Mouse (Mus musculus): ENCODE data around the gene Smok3c.

DNA sequence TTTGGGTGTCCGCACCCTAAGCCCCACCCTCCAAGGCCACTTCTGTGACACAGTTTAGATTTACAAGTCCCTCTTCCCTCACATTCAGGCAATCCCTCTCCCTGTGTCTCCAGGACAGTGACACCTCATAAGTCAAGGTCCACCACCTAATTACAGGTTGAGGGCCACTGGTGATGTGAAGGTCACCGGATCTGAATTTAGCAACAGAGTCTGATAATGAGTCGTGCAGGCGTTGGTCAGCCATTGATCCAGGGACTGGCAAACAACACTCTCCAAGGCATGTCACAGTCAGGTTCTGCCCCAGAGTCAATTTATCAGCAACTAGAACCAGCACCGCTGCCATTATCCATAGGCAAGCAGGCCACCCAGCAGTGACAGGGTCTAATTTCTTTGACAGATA, 40.6 kb upstream of the Smok3c start:
- TF ChIP-seq CTCF (IDR thresholded peaks at IDR 0.05 in 2 of 3, conservative IDR thresholded peaks at IDR 0.05 in 1 of 3; ENCODE audit: control insufficient read depth in 1 of 3, insufficient read depth in 1 of 3, low read depth in 2 of 3, low read length in 3 of 3, poor library complexity in 1 of 3, severe bottlenecking in 1 of 3) (no peak), TAL1 (IDR thresholded peaks at IDR 0.05; ENCODE audit: low read length) (no peak), MAX (IDR thresholded peaks at IDR 0.05; ENCODE audit: low read length) (no peak), POLR2A (IDR thresholded peaks at IDR 0.05; ENCODE audit: control insufficient read depth in 1 of 2, insufficient read depth in 1 of 2, low read depth in 1 of 2, low read length in 2 of 2, poor library complexity in 1 of 2) (no peak), USF1 (IDR thresholded peaks at IDR 0.05; ENCODE audit: low read depth, low read length) (no peak), UBTF (IDR thresholded peaks at IDR 0.05; ENCODE audit: borderline replicate concordance, insufficient read depth, low read depth, low read length) (no peak), MXI1 (IDR thresholded peaks at IDR 0.05; ENCODE audit: low read depth, low read length) (no peak), CHD2 (IDR thresholded peaks at IDR 0.05; ENCODE audit: low read length) (no peak), SIN3A (IDR thresholded peaks at IDR 0.05; ENCODE audit: low read length) (no peak), NRF1 (IDR thresholded peaks at IDR 0.05; ENCODE audit: insufficient read depth, low read depth, low read length, poor library complexity, severe bottlenecking) (no peak), POLR2AphosphoS2 (IDR thresholded peaks at IDR 0.05; ENCODE audit: low read length) (no peak), CHD1 (IDR thresholded peaks at IDR 0.05; ENCODE audit: low read depth, low read length) (no peak), ZC3H11A (IDR thresholded peaks at IDR 0.05; ENCODE audit: low read depth, low read length) (no peak)
